Mouse (Mus musculus): ENCODE measurements around the gene Rhox2g. TPM values are rescaled to one million over a fixed set of nuclear protein-coding genes. Genes with fewer than 3 reads are reported as not detected.
"Not testable (repeated sequence)": the region's sequence is repeated elsewhere in the genome, so short reads cannot be mapped to it uniquely, and the experiment has no call there.

The Rhox2g gene
- polyA plus RNA-seq (2015; fragmentation: Nextera tagmentation; extraction: Ambion mirVana) = not detected in 2 replicates

DNA sequence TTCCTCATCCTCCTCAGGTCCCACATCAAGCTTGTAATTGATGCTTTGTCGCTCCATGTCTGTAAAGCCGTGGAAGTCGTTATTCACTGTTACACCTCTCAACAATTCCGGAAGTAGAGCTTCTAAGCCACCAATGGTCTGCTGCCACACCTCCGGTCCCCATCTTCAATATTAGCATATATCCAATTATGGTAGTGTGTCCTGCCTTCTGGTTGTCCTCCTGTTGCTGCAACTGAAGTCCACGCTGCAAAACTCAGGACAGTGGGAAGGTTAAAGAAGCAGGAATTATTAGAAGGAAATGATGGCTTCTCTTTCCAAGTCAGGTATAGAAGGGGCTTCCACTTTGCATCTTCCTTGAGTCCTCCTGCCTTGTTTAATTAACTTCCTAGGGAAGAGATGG, at the start of gene Rhox2g:
TSS of gene Rhox2g (minus strand) at position 101 of the 400 bp plus-strand sequence.
- not testable (repeated sequence) for H3K9me3 ChIP-seq (ENCODE audit: control insufficient read depth); H3K4me2 ChIP-seq (replicated peaks; ENCODE audit: low read depth); H3K27me3 ChIP-seq (replicated peaks; ENCODE audit: control insufficient read depth, insufficient read depth, low read length); H3K9ac ChIP-seq (ENCODE audit: low read depth, low read length); ATAC-seq; H3K36me3 ChIP-seq (ENCODE audit: control insufficient read depth, insufficient read depth); H3K27ac ChIP-seq (ENCODE audit: low read depth, low read length); H3K4me1 ChIP-seq (replicated peaks; ENCODE audit: control insufficient read depth, insufficient read depth, low read length); H3K4me3 ChIP-seq (ENCODE audit: low read depth, low read length)
- 89% methylated on average over 6 of the region's 6 CpGs for WGBS

GRCm38 (mm10) chrX:37692261-37692660, 49.0 kb upstream of the Rhox2g start:
- Histone ChIP-seq H3K9me3 (ENCODE audit: control insufficient read depth) (no peaks in the 10 kb centered on the region), H3K27ac (ENCODE audit: low read depth, low read length) (no peak overlapping the region), H3K4me1 (replicated peaks; ENCODE audit: control insufficient read depth, insufficient read depth, low read length) (no peaks in the 10 kb centered on the region), H3K27me3 (replicated peaks; ENCODE audit: control insufficient read depth, insufficient read depth, low read length) (no peaks in the 10 kb centered on the region), H3K4me3 (ENCODE audit: low read depth, low read length) (no peak overlapping the region), H3K9ac (ENCODE audit: low read depth, low read length) (no peak overlapping the region), H3K36me3 (ENCODE audit: control insufficient read depth, insufficient read depth) (no peaks in the 10 kb centered on the region), H3K4me2 (replicated peaks; ENCODE audit: low read depth) (no peak overlapping the region)
- WGBS = 62% methylated on average over 2 of the region's 2 CpGs
- no peak for TF ChIP-seq CTCF (IDR thresholded peaks at IDR 0.05; ENCODE audit: low read depth)
- ATAC-seq = no peak

DNA sequence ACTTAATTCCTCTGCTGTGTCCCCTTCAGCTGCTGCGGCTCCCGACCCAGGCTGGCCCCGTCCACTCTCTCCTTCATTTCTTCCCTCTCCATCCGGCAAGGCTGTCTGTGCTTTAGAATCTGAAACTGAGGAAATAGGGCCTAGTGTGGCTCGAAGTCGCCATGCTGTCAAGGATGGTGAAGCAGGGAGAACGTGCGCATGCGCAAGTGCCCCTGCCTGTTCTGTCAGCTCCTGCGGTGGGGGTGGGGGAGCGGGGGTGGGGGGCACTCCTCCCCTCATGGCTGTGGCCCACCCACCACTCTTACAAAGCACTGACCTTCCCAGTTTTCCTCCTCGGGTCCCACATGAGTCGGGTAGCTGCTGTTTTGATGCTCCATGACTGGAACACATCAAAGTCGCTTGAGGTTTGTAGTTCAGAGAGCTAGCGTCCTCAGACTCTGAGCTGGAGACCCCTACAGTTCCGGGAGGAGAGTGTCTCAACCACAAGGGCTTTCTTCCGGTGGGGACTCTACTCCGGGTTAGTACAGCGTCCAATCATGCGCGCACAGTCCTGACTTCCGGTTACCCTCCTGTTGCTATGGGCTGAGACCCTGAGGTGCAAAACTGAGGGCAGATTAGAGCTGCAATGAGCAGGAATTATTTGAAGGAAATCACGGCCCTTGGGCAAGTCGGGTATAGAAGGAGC, 39.9 kb upstream of the Rhox2g start:
- no peak overlapping the region for H3K27ac ChIP-seq (ENCODE audit: low read depth, low read length)
- H3K36me3 ChIP-seq (ENCODE audit: control insufficient read depth, insufficient read depth) = no peaks in the 10 kb centered on the region
- ATAC-seq = no peak
- H3K9ac ChIP-seq (ENCODE audit: low read depth, low read length) = no peak overlapping the region
- no peak overlapping the region for H3K4me2 ChIP-seq (replicated peaks; ENCODE audit: low read depth)
- no peaks in the 10 kb centered on the region for H3K4me1 ChIP-seq (replicated peaks; ENCODE audit: control insufficient read depth, insufficient read depth, low read length)
- no peak overlapping the region for H3K4me3 ChIP-seq (ENCODE audit: low read depth, low read length)
- WGBS = 84% methylated on average over 24 of the region's 24 CpGs
- H3K27me3 ChIP-seq (replicated peaks; ENCODE audit: control insufficient read depth, insufficient read depth, low read length) = no peaks in the 10 kb centered on the region
- no peak for TF ChIP-seq CTCF (IDR thresholded peaks at IDR 0.05; ENCODE audit: low read depth)
- H3K9me3 ChIP-seq (ENCODE audit: control insufficient read depth) = no peaks in the 10 kb centered on the region

DNA sequence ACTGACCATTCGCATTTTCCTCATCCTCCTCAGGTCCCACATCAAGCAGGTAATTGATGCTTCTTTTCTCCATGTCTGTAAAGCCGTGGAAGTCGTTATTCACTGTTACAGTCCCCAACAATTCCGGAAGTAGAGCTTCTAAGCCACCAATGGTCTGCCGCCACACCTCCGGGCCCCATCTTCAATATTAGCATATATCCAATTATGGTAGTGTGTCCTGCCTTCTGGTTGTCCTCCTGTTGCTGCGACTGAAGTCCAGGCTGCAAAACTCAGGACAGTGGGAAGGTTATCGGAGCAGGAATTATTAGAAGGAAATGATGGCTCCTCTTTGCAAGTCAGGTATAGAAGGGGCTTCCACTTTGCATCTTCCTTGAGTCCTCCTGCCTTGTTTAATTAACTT, 29.9 kb upstream of the Rhox2g start, which contains the start of gene Rhox2h:
TSS of gene Rhox2h (minus strand) at position 101 of the 400 bp plus-strand sequence.
- H3K9ac ChIP-seq (ENCODE audit: low read depth, low read length); H3K9me3 ChIP-seq (ENCODE audit: control insufficient read depth); H3K4me3 ChIP-seq (ENCODE audit: low read depth, low read length); H3K4me2 ChIP-seq (replicated peaks; ENCODE audit: low read depth); H3K36me3 ChIP-seq (ENCODE audit: control insufficient read depth, insufficient read depth); H3K27me3 ChIP-seq (replicated peaks; ENCODE audit: control insufficient read depth, insufficient read depth, low read length); H3K27ac ChIP-seq (ENCODE audit: low read depth, low read length); ATAC-seq; H3K4me1 ChIP-seq (replicated peaks; ENCODE audit: control insufficient read depth, insufficient read depth, low read length): not testable (repeated sequence)
- WGBS = 89% methylated on average over 8 of the region's 8 CpGs

GRCm38 (mm10) chrX:37668664-37669063, 25.4 kb upstream of the Rhox2g start, which contains the start of gene Rhox3h:
Gene Rhox3h, minus strand, starts transcription at chrX:37668764.
- H3K4me1 ChIP-seq (replicated peaks; ENCODE audit: control insufficient read depth, insufficient read depth, low read length); H3K36me3 ChIP-seq (ENCODE audit: control insufficient read depth, insufficient read depth); H3K4me2 ChIP-seq (replicated peaks; ENCODE audit: low read depth); H3K9ac ChIP-seq (ENCODE audit: low read depth, low read length); H3K9me3 ChIP-seq (ENCODE audit: control insufficient read depth); H3K27me3 ChIP-seq (replicated peaks; ENCODE audit: control insufficient read depth, insufficient read depth, low read length); H3K27ac ChIP-seq (ENCODE audit: low read depth, low read length); ATAC-seq; H3K4me3 ChIP-seq (ENCODE audit: low read depth, low read length): not testable (repeated sequence)
- WGBS = 80% methylated on average over 1 of the region's 3 CpGs

GRCm38 (mm10) chrX:37651227-37651626, 8.0 kb upstream of the Rhox2g start, which contains the start of gene Rhox4g:
Gene Rhox4g, minus strand, starts transcription at chrX:37651327.
- not testable (repeated sequence) for H3K9me3 ChIP-seq (ENCODE audit: control insufficient read depth); H3K9ac ChIP-seq (ENCODE audit: low read depth, low read length); H3K4me3 ChIP-seq (ENCODE audit: low read depth, low read length); H3K27me3 ChIP-seq (replicated peaks; ENCODE audit: control insufficient read depth, insufficient read depth, low read length); H3K36me3 ChIP-seq (ENCODE audit: control insufficient read depth, insufficient read depth); H3K4me2 ChIP-seq (replicated peaks; ENCODE audit: low read depth); ATAC-seq; H3K4me1 ChIP-seq (replicated peaks; ENCODE audit: control insufficient read depth, insufficient read depth, low read length); H3K27ac ChIP-seq (ENCODE audit: low read depth, low read length)
- WGBS = 93% methylated on average over 16 of the region's 20 CpGs

- 90% methylated on average over 2 of the region's 2 CpGs for WGBS
Measured at GRCm38 (mm10) chrX:37628512-37628911, 14.8 kb downstream of the Rhox2g start, which contains the start of gene Rhox3g. Gene Rhox3g, minus strand, starts transcription at chrX:37628612.

DNA sequence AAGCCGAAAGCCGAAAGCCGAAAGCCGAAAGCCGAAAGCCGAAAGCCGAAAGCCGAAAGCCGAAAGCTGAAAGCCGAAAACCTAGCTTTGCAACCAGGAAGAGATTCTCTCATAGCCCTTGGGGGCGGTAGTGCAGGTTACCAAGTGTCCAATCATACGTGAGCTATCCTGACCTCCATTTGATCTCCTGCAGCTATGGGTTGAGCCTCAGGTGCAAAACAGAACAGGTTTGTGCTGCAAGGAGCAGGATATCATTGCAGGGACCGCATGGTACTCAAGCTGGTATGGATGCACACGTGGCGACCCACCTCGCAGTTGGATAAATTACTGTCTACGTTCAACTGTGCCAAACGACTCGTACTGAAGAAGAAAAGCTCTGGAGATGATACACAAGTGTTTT, 35.7 kb downstream of the Rhox2g start, which contains the start of gene Rhox4f:
TSS of gene Rhox4f (minus strand) at position 101 of the 400 bp plus-strand sequence.
- not testable (repeated sequence) for H3K27me3 ChIP-seq (replicated peaks; ENCODE audit: control insufficient read depth, insufficient read depth, low read length)

More at GRCm38 (mm10) chrX:37628512-37628911, 14.8 kb downstream of the Rhox2g start, which contains the start of gene Rhox3g:
- H3K27ac ChIP-seq (ENCODE audit: low read depth, low read length); H3K4me1 ChIP-seq (replicated peaks; ENCODE audit: control insufficient read depth, insufficient read depth, low read length); H3K36me3 ChIP-seq (ENCODE audit: control insufficient read depth, insufficient read depth); H3K27me3 ChIP-seq (replicated peaks; ENCODE audit: control insufficient read depth, insufficient read depth, low read length); H3K9ac ChIP-seq (ENCODE audit: low read depth, low read length); H3K9me3 ChIP-seq (ENCODE audit: control insufficient read depth); ATAC-seq; H3K4me3 ChIP-seq (ENCODE audit: low read depth, low read length); H3K4me2 ChIP-seq (replicated peaks; ENCODE audit: low read depth): not testable (repeated sequence)

More for the DNA sequence above, 35.7 kb downstream of the Rhox2g start, which contains the start of gene Rhox4f:
- H3K4me2 ChIP-seq (replicated peaks; ENCODE audit: low read depth); H3K9me3 ChIP-seq (ENCODE audit: control insufficient read depth); H3K27ac ChIP-seq (ENCODE audit: low read depth, low read length); ATAC-seq; H3K36me3 ChIP-seq (ENCODE audit: control insufficient read depth, insufficient read depth); H3K4me3 ChIP-seq (ENCODE audit: low read depth, low read length); H3K9ac ChIP-seq (ENCODE audit: low read depth, low read length); H3K4me1 ChIP-seq (replicated peaks; ENCODE audit: control insufficient read depth, insufficient read depth, low read length): not testable (repeated sequence)
- 92% methylated on average over 14 of the region's 19 CpGs for WGBS

All from intestine, postnatal 0 days (tissue).